Mouse (Mus musculus) intestine, embryonic 15.5 days (tissue): Measurements from ENCODE around the gene Fam13c. TPM values are rescaled to one million over a fixed set of nuclear protein-coding genes. Genes with fewer than 3 reads are reported as not detected.
A peak's percentile ranks its signal among the peaks of the same experiment; 100 is the strongest.

ENCODE experiments used
- ATAC-seq: fragments of 200-750 bp; cut with Nextera tagmentation; 2 replicates; pipeline ENCODE4 v1.8.0; 2017; ENCODE audit warnings: moderate TSS enrichment, moderate library complexity
- H3K27ac ChIP-seq: fragments of 300-500 bp; sonication (generic); 2 replicates; pipeline ENCODE4 v1.5.1; 2015; ENCODE audit warnings: mild to moderate bottlenecking, inconsistent platforms
- H3K27me3 ChIP-seq: fragments of 300-500 bp; sonication (generic); replicated peaks from 2 replicates; pipeline ENCODE4 v1.6.1; 2015; ENCODE audit warnings: inconsistent platforms
- H3K36me3 ChIP-seq: fragments of 300-500 bp; sonication (generic); 2 replicates; pipeline ENCODE4 v1.6.1; 2015; ENCODE audit warnings: inconsistent platforms
- H3K4me1 ChIP-seq: fragments of 300-500 bp; sonication (generic); replicated peaks from 2 replicates; pipeline ENCODE4 v1.6.1; 2015; ENCODE audit warnings: inconsistent platforms
- H3K4me2 ChIP-seq: fragments of 300-500 bp; sonication (generic); replicated peaks from 2 replicates; pipeline ENCODE4 v1.6.1; 2015; ENCODE audit warnings: mild to moderate bottlenecking, inconsistent platforms
- H3K4me3 ChIP-seq: fragments of 300-500 bp; sonication (generic); replicated peaks from 2 replicates; pipeline ENCODE4 v1.5.1; 2015; ENCODE audit warnings: inconsistent platforms
- H3K9ac ChIP-seq: fragments of 300-500 bp; sonication (generic); 2 replicates; pipeline ENCODE4 v1.6.1; 2015; ENCODE audit warnings: inconsistent platforms
- H3K9me3 ChIP-seq: fragments of 300-500 bp; sonication (generic); 2 replicates; pipeline ENCODE4 v1.6.1; 2016; ENCODE audit warnings: inconsistent platforms
- WGBS: fragments of 180-500 bp; shearing (Covaris S2); methylation state at CpG from one replicate; pipeline ENCODE4 v1.1.7; 2015; 5-methylcytosine and 5-hydroxymethylcytosine counted together
- polyA plus RNA-seq: library from polyadenylated mRNA; unstranded; fragments of >200 nt; fragmentation: Nextera tagmentation; extraction: Ambion mirVana; gene quantifications from 2 replicates; pipeline ENCODE4 v1.2.1, GENCODE M21; 2015

Fam13c gene
- polyA plus RNA-seq, 1 experiment from 2014 or later = 8.0 TPM

DNA sequence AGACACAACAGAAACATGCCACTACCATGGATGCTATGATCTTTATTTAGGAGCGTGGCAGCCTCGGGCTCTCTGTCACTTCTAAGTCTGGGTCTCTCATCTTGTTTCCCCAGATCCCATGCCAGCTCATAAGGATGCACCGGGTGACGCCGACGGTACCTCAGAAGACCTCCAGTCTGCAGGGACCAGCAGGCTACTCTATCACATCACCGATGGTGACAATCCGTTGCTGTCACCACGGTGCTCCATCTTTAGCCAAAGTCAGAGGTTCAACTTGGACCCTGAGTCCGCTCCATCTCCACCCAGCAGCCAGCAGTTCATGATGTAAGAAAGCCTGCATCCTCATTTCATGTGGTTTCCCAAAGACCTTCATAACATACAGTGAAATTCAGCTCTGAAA is 94.3 kb downstream of the Fam13c start:
- no peaks in the 10 kb centered on the region; the same call in 1 of the 2 replicates for H3K4me1 ChIP-seq
- no peak overlapping the region for H3K27ac ChIP-seq
- no peak for ATAC-seq
- H3K27me3 ChIP-seq = no peaks in the 10 kb centered on the region
- H3K4me2 ChIP-seq = no peak overlapping the region
- no peaks in the 10 kb centered on the region for H3K9me3 ChIP-seq
- H3K9ac ChIP-seq = no peak overlapping the region
- 94% methylated on average over 10 of the region's 10 CpGs for WGBS
- no peak overlapping the region for H3K4me3 ChIP-seq
- H3K36me3 ChIP-seq = no peaks in the 10 kb centered on the region

DNA sequence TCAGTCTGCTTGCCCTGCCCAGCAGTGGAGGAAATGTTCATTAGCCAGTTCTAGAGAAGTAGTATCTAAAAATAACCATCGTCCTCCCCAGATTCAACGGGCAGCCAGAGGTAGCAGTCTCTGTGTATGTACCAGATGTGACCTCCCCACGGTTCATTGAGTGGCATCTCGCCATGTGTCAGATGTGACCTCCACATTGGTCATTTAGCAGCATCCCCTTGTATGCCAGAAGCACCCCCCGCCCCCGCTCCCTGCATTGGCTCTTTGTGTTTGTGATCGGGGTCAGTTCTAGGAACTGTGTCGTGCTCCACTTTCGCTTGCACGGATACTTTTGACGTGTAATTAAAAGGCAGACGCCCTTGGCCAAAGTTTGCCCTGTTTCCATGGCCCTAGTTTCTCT is 95.1 kb downstream of the Fam13c start:
- Histone ChIP-seq H3K27me3 (no peaks in the 10 kb centered on the region), H3K9ac (no peak overlapping the region), H3K36me3 (no peaks in the 10 kb centered on the region), H3K4me1 (no peaks in the 10 kb centered on the region), H3K9me3 (no peaks in the 10 kb centered on the region), H3K27ac (no peak overlapping the region), H3K4me3 (no peak overlapping the region), H3K4me2 (no peak overlapping the region)
- 90% methylated on average over 12 of the region's 12 CpGs for WGBS
- ATAC-seq = no peak

DNA sequence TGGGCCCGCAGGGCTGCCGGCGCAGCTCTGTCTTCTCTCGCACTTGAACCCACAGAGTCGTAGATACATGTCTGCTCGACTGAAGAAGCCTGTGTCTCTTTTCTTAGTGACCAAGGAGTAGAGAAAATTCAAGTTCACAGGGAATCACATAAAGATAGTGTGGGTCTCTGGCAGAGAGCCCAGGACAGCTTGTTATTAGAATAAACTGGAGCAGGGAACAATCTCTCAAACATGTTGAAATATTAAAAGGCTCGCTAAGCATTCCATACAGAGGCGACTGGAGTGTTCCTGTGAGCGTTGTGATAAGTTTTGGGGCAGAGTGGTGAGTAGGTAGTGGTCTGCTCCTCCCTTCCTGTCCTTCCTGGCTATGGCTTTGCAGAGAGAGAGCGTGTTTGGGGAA is 97.4 kb downstream of the Fam13c start:
- H3K36me3 ChIP-seq = no peaks in the 10 kb centered on the region
- H3K4me2 ChIP-seq = no peak overlapping the region
- no peak for ATAC-seq
- no peaks in the 10 kb centered on the region for H3K9me3 ChIP-seq
- H3K9ac ChIP-seq = no peak overlapping the region
- H3K27me3 ChIP-seq = no peaks in the 10 kb centered on the region
- 74% methylated on average over 10 of the region's 10 CpGs for WGBS
- H3K27ac ChIP-seq = no peak overlapping the region
- H3K4me1 ChIP-seq = no peaks in the 10 kb centered on the region
- H3K4me3 ChIP-seq = no peak overlapping the region

DNA sequence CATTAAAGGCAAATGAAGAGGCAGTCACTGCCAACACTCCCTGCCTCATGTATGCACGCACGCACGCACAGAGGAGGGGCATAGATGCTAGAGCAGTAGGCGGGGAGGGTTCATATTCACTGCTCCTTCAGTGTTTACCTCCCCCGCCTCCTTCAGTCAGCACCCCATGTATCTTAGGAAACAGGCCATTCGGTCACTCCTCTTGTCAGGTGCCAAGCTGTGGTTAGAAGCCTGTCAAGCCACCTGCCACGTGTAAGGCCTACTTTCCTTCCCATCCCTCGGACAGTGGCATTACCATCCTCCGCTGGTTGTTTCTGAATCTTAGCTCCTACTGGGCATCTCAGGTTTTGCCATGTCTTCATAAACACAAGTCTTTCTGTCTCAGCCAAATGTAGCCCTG is 99.0 kb downstream of the Fam13c start:
- Histone ChIP-seq H3K9ac (no peak overlapping the region), H3K4me1 (no peaks in the 10 kb centered on the region), H3K27me3 (no peaks in the 10 kb centered on the region), H3K36me3 (no peaks in the 10 kb centered on the region), H3K4me3 (no peak overlapping the region), H3K9me3 (no peaks in the 10 kb centered on the region), H3K4me2 (no peak overlapping the region), H3K27ac (no peak overlapping the region)
- WGBS = 94% methylated on average over 9 of the region's 9 CpGs
- ATAC-seq = no peak

DNA sequence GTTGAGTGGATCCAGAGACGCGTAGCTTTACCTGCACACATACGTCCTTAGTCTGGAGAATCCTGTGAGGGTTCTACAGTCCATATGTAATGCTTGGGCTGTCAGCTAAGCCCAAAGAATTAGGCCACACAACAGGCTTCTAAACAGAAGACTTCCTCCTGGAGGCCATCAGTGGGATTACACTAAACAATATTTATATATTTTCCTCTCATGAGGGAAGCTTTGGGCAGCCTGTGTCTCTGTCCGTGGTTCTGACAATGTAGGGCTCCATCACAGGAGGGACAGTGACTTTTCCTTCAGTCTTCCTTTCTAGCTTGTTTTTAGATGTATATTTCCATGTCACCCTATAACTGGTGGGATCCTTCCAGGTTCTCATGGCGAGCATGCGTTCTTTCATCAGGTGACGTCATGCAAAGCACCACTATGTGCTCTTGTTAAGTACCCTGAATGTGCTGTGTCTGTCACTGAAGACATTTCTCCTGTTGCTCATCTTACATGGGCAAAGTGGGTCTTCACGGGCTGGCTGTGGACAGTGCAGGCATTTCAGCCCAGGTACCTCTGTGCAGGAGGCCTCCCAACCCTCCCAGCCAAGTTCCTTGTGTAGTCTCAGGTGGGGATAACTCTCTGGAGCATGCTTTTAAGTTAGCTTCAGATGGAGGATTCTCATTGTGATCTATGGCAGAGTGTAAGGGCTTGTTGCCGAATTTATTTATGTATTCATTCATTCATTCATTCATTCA is 100.3 kb downstream of the Fam13c start:
- H3K36me3 ChIP-seq = no peaks in the 10 kb centered on the region
- no peak overlapping the region for H3K4me3 ChIP-seq
- H3K4me1 ChIP-seq = no peaks in the 10 kb centered on the region
- no peak overlapping the region for H3K4me2 ChIP-seq
- H3K9me3 ChIP-seq = no peaks in the 10 kb centered on the region
- H3K27ac ChIP-seq = no peak overlapping the region
- no peak overlapping the region for H3K9ac ChIP-seq
- 86% methylated on average over 9 of the region's 9 CpGs for WGBS
- ATAC-seq = no peak
- H3K27me3 ChIP-seq = no peaks in the 10 kb centered on the region

DNA sequence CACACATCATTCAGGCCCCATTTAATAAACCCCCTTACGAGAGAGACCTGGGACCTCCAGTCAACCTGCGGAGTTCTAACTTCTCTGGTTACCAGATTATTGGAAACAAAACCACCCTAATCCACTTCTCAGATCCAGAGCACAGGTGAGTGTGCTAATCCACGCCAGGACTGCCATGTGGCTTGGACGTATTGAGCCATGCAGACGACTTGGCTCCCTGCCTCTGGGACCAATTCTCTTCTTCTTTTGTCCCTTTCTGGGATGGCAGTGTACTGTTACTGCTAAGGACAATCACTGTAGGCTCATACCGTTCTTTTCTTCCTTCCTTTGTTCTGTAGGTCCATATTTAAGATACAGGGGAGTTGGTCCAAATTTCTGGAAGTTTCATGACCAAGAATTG is 102.6 kb downstream of the Fam13c start:
- no peak overlapping the region for H3K27ac ChIP-seq
- H3K4me1 ChIP-seq = no peaks in the 10 kb centered on the region
- H3K4me3 ChIP-seq = no peak overlapping the region
- H3K9ac ChIP-seq = no peak overlapping the region
- no peaks in the 10 kb centered on the region for H3K9me3 ChIP-seq
- no peak overlapping the region for H3K4me2 ChIP-seq
- no peaks in the 10 kb centered on the region for H3K36me3 ChIP-seq
- no peak for ATAC-seq
- WGBS = 85% methylated on average over 6 of the region's 6 CpGs
- no peaks in the 10 kb centered on the region for H3K27me3 ChIP-seq

DNA sequence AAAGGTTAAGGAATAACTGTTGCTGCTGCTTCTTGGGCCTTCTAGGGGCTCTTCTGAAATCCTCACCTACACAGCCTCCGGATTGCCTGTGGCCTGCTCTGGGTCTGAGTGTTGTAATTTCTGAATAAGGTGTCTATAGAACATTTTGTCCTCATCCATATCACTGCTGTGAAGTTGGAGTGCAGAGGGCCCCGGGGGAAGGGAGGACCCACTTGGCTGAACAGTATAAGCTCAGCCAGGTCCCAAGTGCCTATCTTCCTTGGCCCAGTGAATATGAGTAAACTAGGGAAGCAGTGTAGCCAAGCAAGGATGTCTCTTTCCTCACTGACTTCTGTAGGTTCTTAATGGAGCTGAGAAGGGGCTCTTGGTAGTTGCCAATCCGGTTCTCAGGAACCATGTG is 112.2 kb downstream of the Fam13c start:
- Histone ChIP-seq H3K27ac (no peak overlapping the region), H3K36me3 (no peaks in the 10 kb centered on the region), H3K4me3 (no peak overlapping the region), H3K9me3 (no peaks in the 10 kb centered on the region), H3K4me1 (no peaks in the 10 kb centered on the region), H3K27me3 (no peaks in the 10 kb centered on the region), H3K9ac (no peak overlapping the region), H3K4me2 (no peak overlapping the region)
- no peak for ATAC-seq
- WGBS = 91% methylated on average over 3 of the region's 3 CpGs

DNA sequence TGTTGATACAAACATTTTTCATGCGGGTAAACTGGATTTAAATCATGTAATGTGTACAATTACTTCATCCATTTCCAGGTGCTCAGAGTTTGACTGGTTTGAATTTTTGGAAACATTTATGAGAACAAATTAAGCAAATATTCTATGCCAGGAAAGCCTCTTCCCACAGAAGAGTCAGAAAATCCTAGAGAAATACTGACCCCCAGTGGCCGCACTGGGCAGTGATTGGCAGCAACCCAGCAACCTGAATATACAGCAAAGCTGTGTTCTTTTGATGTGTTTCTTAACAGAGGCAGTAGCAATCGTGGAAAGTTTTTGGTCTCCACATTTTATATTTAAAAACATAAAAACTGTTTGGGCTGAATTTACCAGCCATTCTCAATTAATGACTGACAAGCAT is 123.4 kb downstream of the Fam13c start:
- Histone ChIP-seq H3K27me3 (no peaks in the 10 kb centered on the region), H3K4me2 (no peak overlapping the region), H3K9me3 (no peaks in the 10 kb centered on the region), H3K36me3 (no peaks in the 10 kb centered on the region), H3K27ac (no peak overlapping the region), H3K4me3 (no peak overlapping the region), H3K4me1 (no peaks in the 10 kb centered on the region), H3K9ac (no peak overlapping the region)
- WGBS = 26% methylated on average over 3 of the region's 3 CpGs
- ATAC-seq = no peak

DNA sequence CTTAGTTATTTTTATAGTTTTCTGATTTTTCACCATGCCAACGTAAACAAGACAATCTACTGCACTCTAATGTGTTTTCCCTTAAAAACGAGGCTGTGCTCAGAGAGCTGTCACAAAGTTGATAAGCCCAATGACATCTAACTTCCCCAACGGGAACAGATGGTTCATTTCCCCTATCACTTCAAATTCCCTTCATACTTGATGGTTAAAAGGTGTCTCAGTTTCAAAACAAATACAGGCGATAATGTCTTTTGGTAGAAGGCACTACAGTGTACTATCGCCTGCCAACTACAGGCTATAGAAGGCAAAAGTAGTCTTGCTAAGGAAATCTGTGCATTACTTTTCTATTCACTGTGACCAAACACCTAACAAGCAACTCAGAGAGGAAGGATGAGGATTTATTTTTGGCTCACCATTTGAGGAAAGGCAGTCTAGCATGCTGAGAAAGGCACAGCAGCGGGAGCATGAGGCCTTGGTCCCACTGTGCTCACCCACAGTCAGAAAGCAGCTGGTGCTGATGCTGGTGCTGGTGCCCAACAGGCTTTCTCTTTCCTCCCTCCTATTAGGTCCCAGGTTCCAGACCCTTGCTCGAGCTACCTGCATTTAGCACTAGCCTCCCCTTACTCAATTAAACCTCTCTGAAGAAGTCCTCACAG is 141.4 kb downstream of the Fam13c start:
- H3K4me2 ChIP-seq = no peak overlapping the region
- no peaks in the 10 kb centered on the region for H3K4me1 ChIP-seq
- no peaks in the 10 kb centered on the region for H3K27me3 ChIP-seq
- no peak for ATAC-seq
- no peaks in the 10 kb centered on the region for H3K9me3 ChIP-seq
- H3K4me3 ChIP-seq = no peak overlapping the region
- no peak overlapping the region for H3K27ac ChIP-seq
- H3K36me3 ChIP-seq = no peaks in the 10 kb centered on the region
- no peak overlapping the region for H3K9ac ChIP-seq
- WGBS = 57% methylated on average over 7 of the region's 7 CpGs

DNA sequence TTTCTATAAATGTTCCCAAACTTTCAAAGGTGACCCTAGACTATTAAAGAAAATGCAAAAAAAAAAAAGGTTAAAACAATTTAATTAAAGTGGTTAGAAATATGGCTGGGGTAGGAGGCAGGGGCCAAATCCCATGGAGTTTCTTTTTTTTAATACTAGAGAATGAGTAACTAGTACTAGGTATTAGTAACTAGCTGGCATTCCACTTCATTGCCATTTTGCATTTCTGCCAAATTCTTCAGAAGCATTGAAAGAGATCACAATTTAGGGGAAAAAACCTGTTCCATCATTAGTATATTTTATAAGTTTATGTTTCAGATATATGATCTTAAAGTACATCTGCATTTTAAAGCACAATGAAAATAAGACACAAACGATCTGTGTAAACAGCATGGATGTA is 143.9 kb downstream of the Fam13c start:
- Histone ChIP-seq H3K9me3 (no peaks in the 10 kb centered on the region), H3K4me3 (no peak overlapping the region), H3K36me3 (no peaks in the 10 kb centered on the region), H3K4me2 (no peak overlapping the region), H3K4me1 (no peaks in the 10 kb centered on the region), H3K27me3 (no peaks in the 10 kb centered on the region), H3K9ac (no peak overlapping the region), H3K27ac (no peak overlapping the region)
- WGBS = 77% methylated on average over 1 of the region's 1 CpGs
- ATAC-seq = no peak

DNA sequence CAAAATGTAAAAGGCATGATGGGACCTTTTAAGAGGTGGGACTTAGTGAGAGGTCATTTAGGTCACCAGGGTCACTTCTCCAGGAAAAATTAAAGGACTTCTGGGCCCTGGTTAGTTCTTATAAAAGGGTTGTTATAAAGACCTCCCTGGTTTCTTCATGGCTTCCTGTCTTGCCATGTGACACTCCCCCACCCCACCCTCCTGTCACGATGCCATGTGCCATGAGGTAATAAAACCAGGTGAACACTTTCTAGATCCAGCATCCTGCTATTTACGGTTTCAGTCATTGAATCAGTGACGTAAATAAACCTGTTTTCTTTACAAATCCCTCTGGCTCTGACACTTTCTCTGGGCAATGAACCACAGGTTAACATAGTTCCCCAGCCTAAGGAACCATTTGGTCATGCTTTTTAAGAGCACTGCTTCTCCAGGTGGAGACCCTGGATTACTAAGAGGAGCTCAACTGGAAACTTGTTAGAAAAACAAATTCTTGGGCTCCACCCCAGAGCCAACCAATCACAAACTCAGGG is 146.7 kb downstream of the Fam13c start:
- H3K4me2 ChIP-seq = no peak overlapping the region

DNA sequence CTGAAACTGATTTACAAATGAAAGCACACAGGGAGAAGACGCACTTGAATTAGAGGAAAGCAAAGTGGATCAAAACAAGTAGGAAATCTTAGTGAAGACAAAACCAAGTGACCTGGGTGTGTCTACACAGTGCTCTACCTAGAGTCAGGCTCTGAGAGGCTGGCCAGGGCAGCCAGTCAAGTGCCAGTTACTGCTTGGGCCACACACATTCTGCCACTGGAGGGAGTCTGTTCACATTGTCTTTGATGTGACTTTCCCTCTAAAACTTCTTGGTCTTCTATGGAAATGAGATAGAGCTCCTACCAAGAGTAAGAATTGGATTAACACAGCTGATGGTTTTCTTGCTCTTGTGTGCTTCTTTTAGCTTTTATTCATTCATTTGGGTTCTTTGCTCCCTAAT is 153.7 kb downstream of the Fam13c start:
- 55% methylated on average over 1 of the region's 1 CpGs for WGBS
- H3K4me3 ChIP-seq = no peak overlapping the region
- H3K9me3 ChIP-seq = no peaks in the 10 kb centered on the region
- no peaks in the 10 kb centered on the region for H3K36me3 ChIP-seq
- H3K27ac ChIP-seq = no peak overlapping the region
- ATAC-seq = no peak
- H3K4me2 ChIP-seq = no peak overlapping the region
- peaks cover 4% of the 10 kb centered on the region for H3K4me1 ChIP-seq
- no peak overlapping the region for H3K9ac ChIP-seq
- H3K27me3 ChIP-seq = peaks cover 6% of the 10 kb centered on the region

More for the DNA sequence above, 146.7 kb downstream of the Fam13c start:
- no peak overlapping the region for H3K4me3 ChIP-seq
- H3K4me1 ChIP-seq = no peaks in the 10 kb centered on the region
- H3K27ac ChIP-seq = no peak overlapping the region
- no peaks in the 10 kb centered on the region for H3K27me3 ChIP-seq
- ATAC-seq = no peak
- 67% methylated on average over 3 of the region's 3 CpGs for WGBS
- H3K36me3 ChIP-seq = no peaks in the 10 kb centered on the region
- H3K9me3 ChIP-seq = no peaks in the 10 kb centered on the region
- no peak overlapping the region for H3K9ac ChIP-seq

DNA sequence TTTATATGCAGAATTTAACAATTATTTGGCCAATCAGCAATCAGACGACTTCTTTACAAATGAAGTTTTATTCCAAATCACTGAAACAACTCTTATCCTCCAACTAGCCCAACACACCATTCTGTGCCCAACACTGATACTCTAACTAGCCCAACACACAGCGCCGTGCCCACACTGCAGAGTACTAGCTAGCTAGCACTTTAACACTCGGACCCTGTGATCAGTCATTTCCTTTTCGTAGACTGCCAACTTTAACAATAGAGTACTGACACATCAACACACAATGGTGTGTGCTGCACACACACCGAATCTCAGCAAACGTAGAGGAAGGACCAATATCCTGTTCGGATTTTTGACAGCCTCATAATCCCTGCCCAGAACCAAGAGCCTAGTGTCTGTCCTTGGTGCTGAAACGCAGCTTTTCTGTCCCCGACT is 157.8 kb downstream of the Fam13c start:
- no peaks in the 10 kb centered on the region for H3K36me3 ChIP-seq
- peaks cover 17% of the 10 kb centered on the region for H3K27me3 ChIP-seq
- 23% methylated on average over 10 of the region's 10 CpGs for WGBS
- H3K9me3 ChIP-seq = no peaks in the 10 kb centered on the region
- 0 out of 2 replicates have a peak overlapping the region, but pooled peaks have one; percentile 37 for H3K9ac ChIP-seq
- H3K4me3 ChIP-seq = peak overlapping the region; percentile 62
- peak overlapping the region; percentile 99 for H3K4me2 ChIP-seq
- peaks cover 8% of the 10 kb centered on the region for H3K4me1 ChIP-seq
- no peak; the same call in 1 of the 2 replicates for ATAC-seq
- H3K27ac ChIP-seq = no peak overlapping the region
